Mouse (Mus musculus) spleen, postnatal 4 days (tissue): ENCODE data around the gene Stum.
A peak's percentile ranks its signal among the peaks of the same experiment; 100 is the strongest.

Experiments
- DNase-seq, 2 experiments: peaks; one replicate each; pipeline ENCODE4 v3.0.0; 2022; ENCODE audit warnings: low spot score in 2 of 2

Gene Stum

GRCm38 (mm10) chr1:180428871-180429270 lies 54.4 kb downstream of the Stum start:
- no peak for DNase-seq

DNA sequence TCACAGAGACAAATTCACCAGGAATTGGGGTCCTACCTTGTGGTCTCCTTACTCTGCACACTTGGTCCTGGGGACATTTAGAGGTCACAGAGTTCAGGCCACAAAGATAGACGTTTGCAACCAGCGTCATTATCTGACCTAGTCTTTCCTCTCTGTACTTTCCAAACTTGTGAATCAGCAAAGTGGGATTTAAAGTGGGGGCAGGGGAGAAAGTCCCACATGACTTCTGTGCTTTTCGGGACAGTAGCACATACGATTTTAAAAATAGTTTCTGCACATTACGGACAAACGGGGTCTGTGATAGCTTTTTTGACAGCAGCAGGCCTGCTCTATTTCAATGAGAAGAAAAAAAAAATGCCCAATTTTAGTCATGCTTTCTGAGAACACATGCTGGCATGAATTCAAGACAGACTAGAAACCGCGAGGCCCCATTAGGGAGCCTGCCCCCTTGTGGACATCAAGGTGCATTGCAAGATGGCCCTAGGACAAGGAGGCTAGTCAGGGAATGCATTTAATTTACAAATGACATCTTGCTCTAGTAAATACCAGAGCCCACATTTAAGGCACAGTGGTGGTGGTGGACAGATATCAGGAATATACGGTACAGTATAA lies 55.1 kb downstream of the Stum start:
- DNase-seq = peak; percentile 51 to 79

GRCm38 (mm10) chr1:180427685-180428084 lies 55.6 kb downstream of the Stum start:
- DNase-seq = peak in 1 of 2 experiments; percentile 60

DNA sequence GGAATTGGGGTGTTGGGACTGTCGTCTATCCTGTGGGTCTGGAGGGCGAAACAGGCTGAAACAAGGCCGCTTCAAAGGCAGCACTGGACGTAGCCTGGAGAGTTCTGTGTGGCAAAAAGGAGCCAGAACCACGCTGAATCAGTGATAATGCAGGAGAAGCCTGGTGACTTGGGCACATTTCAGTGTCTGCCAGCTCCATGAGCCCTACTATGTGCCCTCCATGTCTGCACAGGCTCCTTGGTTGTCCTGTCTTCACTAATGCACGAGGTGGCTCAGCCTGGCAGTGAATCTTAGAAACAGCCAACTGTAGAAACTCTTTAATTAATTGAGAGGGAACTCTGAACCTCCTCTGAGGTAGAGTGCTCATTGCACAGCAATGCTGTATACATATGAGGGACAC lies 56.9 kb downstream of the Stum start:
- no peak for DNase-seq

DNA sequence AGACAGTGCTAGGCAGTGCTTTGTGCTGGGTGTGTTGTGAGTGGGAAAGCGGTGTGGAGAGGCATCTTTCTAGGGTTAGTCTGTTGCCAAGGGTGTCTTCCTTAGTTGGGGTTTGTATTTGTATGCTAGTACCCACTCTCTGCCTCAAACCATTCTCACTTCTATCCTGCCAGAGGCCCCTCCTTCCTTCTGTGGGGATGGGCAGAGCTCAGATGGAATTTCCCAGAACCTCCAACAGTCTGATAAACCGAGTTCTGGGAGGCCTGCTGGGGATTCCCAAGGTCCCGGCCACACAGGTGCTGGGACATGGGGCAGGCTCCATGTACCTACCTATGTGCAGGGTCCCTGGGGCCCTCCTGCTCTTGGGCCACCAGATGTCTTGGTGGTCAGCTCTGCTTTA lies 59.4 kb downstream of the Stum start:
- no peak for DNase-seq

DNA sequence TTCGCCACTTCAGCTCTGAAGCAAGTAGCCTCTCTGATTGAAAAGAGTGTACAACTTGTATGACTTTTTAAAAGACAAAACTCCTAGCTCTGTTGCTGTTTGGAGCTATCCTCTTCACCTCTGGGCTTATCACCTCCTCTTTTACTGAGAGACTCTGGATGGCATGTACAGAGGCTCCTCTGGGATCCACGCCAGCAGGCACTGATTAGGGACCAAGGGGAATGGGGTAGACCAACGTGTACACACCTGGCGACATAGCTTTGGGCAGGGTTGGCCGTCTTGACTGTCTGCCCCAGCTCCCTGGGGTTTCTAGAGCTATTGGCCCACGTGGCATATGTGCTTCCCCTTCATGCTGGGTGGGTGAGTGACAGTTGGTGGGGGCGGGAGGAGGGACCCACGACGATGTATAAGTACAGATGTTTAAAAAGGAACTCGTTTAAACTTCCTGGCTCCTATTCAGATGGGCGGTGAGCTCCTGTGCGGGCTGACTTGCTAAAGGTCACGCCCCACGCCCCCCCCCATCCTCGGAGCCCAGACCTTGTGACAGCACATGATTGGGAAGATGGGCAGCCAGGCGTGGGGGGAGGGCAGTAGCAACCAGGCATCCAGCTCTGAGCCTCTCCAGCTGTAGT lies 60.2 kb downstream of the Stum start:
- peak; percentile 34 to 64 for DNase-seq

GRCm38 (mm10) chr1:180422076-180422828 lies 61.1 kb downstream of the Stum start:
- DNase-seq = peak; percentile 60 to 85

GRCm38 (mm10) chr1:180421165-180421909 lies 62.0 kb downstream of the Stum start:
- no peak for DNase-seq

- DNase-seq = no peak
Measured at GRCm38 (mm10) chr1:180420496-180421164, 62.7 kb downstream of the Stum start.

GRCm38 (mm10) chr1:180419059-180419458 lies 64.2 kb downstream of the Stum start:
- no peak for DNase-seq

DNA sequence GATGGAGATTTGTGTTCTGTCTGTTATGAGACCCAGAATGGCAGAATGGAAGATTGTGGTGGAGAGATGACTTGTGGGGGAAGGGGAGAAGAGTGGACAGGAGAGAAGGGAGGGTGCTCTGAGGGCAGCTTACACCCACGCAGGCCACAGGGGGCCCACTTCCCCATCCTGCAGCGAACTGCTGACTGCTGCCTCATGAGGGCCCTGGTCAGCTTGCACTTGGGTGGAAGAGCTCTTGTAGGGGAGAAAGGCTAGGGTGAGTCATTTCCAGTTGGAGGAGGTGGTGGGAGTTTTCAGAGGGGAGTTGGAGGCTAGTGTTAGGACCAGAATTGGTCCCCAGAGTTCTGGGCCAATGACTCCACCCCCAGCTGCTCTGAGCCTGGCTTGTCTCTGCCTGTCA lies 66.2 kb downstream of the Stum start:
- no peak for DNase-seq

- no peak for DNase-seq
Measured at GRCm38 (mm10) chr1:180415836-180416235, 67.5 kb downstream of the Stum start.

DNA sequence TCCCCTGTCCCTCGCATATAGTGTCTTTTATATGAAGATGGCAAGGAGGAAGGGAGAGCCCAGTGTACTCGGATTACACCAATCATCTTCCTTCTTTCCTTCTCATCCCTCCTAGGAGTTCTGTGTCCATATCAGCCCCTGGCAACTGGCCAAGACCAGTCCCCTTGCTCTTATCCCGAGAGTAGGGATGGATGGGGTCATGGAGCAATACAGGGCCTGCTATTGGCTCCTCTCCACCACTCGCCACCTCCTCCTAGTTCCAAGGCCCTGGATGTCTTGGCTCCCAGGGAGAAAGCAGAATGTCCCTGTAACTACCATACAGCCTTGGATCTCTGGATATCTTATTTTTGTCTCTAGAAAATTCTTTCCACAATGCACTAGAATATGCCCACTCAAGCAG lies 68.2 kb downstream of the Stum start:
- DNase-seq = no peak

DNA sequence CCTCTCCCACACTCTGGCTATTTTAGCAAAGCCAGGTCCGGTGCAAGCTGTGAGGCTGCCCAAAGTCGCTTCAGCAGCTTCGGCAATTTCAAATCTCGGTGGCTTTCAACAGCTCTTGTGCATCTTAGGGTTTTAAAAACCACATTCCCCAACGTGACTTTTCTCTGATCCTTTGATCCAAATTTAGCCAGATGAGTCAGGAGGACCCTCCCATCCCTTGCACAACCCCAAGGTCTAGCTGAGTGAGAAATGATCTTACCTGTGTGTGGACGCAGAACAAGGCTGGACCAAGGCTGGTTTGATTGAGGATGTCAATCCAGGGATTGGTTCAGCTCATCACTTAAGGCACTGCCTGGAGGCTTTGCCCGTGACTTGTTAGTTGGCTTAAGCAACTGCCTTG lies 73.0 kb downstream of the Stum start:
- DNase-seq = no peak

- DNase-seq = no peak
Measured at GRCm38 (mm10) chr1:180409771-180410170, 73.5 kb downstream of the Stum start.

DNA sequence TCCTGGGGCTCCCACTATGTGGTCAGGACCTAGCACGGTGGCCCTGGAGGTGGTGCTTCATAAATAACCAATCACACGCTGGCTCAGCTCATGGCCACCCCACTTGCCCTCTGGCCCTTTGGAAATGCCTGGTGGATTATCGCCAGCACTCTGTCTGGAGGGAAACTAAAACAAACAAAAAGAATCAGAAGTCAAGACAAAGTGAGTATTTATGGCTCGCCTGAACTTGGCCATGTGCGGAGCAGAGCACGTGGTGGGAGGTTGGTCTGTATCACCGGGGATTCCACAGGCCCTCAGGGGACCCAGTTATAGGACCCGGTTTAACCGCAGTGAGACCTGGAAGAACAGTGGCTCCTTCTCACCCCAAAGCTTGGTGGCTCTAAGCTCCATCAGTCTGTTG lies 74.5 kb downstream of the Stum start:
- DNase-seq = no peak

GRCm38 (mm10) chr1:180407727-180408719 lies 75.3 kb downstream of the Stum start:
- DNase-seq = no peak

DNA sequence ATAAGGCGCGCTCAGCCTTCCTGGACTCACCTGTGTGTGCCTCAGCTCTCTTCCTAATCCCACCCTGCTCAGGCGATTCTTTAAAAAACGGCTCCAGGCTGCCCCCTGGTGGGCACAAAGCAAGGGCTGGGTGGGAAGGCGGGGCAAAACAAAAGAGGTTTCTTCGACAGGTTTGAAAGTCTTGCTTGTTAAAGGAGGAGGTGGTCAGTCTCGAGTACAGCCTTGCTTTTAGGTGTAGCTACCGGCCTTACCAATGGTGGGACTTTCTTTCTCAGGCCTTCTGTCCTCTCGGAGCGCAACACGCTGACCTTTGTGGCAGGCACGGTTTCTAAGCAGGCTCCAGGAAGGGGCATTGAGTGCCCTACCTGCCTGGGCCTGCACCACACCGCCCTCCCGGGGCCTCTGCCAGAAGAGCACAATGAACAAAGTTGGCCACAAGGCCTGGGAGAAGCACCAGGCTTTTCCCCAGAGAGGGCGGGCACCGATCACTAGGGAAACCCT lies 76.1 kb downstream of the Stum start:
- DNase-seq = peak; percentile 61 to 88

DNA sequence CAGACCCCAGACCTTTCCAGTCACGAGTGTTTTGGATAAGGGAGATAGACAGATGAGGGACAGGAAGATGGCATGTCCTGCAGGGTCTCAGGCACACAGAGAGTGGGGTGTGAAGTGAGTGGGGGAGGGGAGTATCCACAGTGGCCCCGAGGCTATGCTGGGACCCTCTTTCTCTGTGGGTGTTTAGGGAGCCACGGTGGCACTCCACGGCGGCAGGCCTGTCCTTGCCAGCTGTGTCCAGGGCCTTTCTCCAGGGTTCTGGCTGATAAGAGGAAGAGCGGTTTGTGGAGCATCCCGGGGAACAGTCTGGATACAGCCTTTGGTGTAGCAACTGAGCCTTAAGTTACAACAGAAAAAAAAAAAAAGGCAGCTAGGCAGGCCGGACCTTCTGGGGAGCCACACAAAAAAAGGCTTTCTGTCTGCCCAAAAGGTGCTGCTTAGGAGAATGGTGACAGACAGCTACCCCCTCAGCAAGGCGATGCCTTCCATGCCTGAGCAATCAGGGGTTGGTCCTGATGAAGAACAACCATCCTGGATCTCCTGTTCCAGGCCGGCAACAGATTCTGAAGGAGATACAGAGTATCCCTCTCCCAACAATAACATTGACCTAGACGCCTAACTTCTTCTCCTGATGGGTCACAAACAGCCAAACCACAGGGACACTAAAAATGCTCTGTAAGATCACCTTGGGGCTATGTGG lies 76.8 kb downstream of the Stum start:
- no peak for DNase-seq
